Mouse (Mus musculus): ENCODE measurements around the gene Lemd1.

DNA sequence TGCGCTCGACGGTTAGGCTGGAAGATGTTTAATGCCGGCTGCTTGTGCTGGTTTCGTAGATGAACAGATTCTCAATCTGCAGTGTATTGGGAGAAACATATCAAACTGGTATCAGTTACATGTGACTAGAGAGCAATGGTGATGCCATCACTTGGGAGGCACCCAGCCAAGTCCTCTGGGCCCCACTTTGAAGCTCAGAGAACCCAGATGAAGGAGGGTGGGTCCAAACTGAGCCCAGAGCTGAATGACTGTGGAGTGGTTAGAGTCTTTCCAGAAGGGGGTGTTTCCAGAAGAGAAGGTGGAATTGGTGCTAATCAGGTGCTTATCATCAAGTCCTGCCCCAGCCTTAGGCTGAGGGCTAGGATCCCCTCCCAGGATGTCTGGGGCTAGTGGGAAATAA is 110.0 kb downstream of the Lemd1 start:
- TF ChIP-seq POLR2A (IDR thresholded peaks at IDR 0.05; ENCODE audit: low read depth, low read length): no peak
- TF ChIP-seq CTCF (conservative IDR thresholded peaks at IDR 0.05; ENCODE audit: insufficient read depth, insufficient read length, low read depth, low read length): no peak
